In the genomic region with DNA sequence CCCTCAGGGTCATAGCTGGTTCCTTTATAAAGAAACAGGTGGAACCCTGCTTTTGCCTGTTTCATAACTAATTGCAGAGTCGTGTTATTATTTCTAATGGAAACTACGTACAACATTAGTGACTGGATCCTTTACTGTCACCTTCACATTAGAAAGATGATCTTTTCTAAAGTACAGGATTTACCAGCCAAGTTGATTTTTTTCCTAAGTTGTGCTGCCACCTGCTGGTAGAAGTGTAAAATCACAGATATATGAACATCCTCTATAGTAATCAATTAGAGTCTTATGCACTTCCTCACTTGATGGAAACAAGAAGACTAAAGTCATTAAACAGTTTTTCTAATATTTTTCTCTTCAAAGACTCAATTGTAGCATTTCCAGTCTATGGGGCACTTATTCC, we compare ENCODE assay signal across 9 mouse cellular contexts. TPM values are rescaled to one million over a fixed set of nuclear protein-coding genes. Genes with fewer than 3 reads are reported as not detected.
DNase-seq lines count a peak whose midpoint lies in the region; ATAC-seq lines count a peak whose summit lies in the region.
"Had no signal": no experiment of that assay in that cellular context is flagged by ENCODE, and none has a peak within 500 bp of the region (broad histone marks: within the 10 kb centered on the region; RNA-seq: fewer than 3 reads in every experiment).

No protein-coding gene starts in this region.

- DNase-seq in adrenal gland, adult (ENCODE audit: inconsistent age in 2 of 2, low spot score in 1 of 2), result peak; percentile 16 to 81
- no peak for DNase-seq in adrenal gland, adult 8-10 months
- DNase-seq in kidney, postnatal 14 days, result peak; percentile 15
- DNase-seq in 3T3-L1 (ENCODE audit: low read depth, low spot score), result peak; percentile 67
- DNase-seq in adrenal gland, postnatal 14 days, result peak; percentile 69
- DNase-seq in forelimb bud, embryonic 11.5 days (ENCODE audit: low read depth, low spot score), result peak; percentile 57
- peak; percentile 81 for DNase-seq in retina, embryonic 14.5 days (ENCODE audit: low spot score)

- H3K4me3 ChIP-seq in kidney, embryonic 14.5 days (ENCODE audit: low read length), result no peak overlapping the region
- H3K4me3 ChIP-seq: heart, embryonic 13.5 days had no signal

- H3K27ac ChIP-seq in kidney, embryonic 14.5 days (ENCODE audit: low read depth, low read length), result no peak overlapping the region
- H3K27ac ChIP-seq: heart, embryonic 13.5 days had no signal

- H3K36me3 ChIP-seq in kidney, embryonic 14.5 days (ENCODE audit: control insufficient read depth, insufficient read depth, low read length), result no peaks in the 10 kb centered on the region
- H3K36me3 ChIP-seq: heart, embryonic 13.5 days had no signal

- 19% methylated on average over 2 of the region's 2 CpGs for WGBS in kidney, embryonic 14.5 days

- H3K27me3 ChIP-seq in kidney, embryonic 14.5 days (ENCODE audit: control insufficient read depth, insufficient read depth, low read length), result no peaks in the 10 kb centered on the region
- H3K27me3 ChIP-seq: heart, embryonic 13.5 days had no signal

- H3K4me1 ChIP-seq in kidney, embryonic 14.5 days (ENCODE audit: control insufficient read depth, insufficient read depth, low read length), result no peaks in the 10 kb centered on the region

- H3K9ac ChIP-seq in kidney, embryonic 14.5 days (ENCODE audit: low read depth, low read length), result no peak overlapping the region
- H3K9ac ChIP-seq: heart, embryonic 13.5 days had no signal

- H3K4me2 ChIP-seq in kidney, embryonic 14.5 days (replicated peaks; ENCODE audit: low read depth, low read length), result no peak overlapping the region
- H3K4me2 ChIP-seq: heart, embryonic 13.5 days had no signal

- no peak for ATAC-seq in kidney, embryonic 14.5 days (ENCODE audit: low FRiP score, low TSS enrichment)

- H3K9me3 ChIP-seq in kidney, embryonic 14.5 days (ENCODE audit: control insufficient read depth, low read length), result no peaks in the 10 kb centered on the region
- H3K9me3 ChIP-seq: heart, embryonic 13.5 days had no signal

RNA-seq across cellular contexts. Expression of gene Nphp3, which starts 5.8 kb away (rescaled TPM):
- total RNA-seq in adrenal gland, adult 8-10 months (2022), result 10 to 100 TPM in 1 of 4 experiments, 1 to 10 TPM in 3; 5.4 to 12.6 (median 7.6) TPM
- polyA plus RNA-seq in kidney, embryonic 14.5 days (2014; fragmentation: Nextera tagmentation; extraction: Ambion mirVana), result 4.5 and 7.3 TPM in 2 replicates
- 3.0 and 4.7 TPM in 2 replicates for total RNA-seq in adrenal gland, postnatal 14 days (2021)

RNA-seq across cellular contexts. Expression of gene Gm28305, which starts 44.0 kb away (rescaled TPM):
- not detected for total RNA-seq in adrenal gland, adult 8-10 months (2022)
- not detected in 2 replicates for polyA plus RNA-seq in kidney, embryonic 14.5 days (2014; fragmentation: Nextera tagmentation; extraction: Ambion mirVana)
- not detected in 2 replicates for total RNA-seq in adrenal gland, postnatal 14 days (2021)
- polyA plus RNA-seq: heart, embryonic 13.5 days had no signal
